Mouse (Mus musculus): ENCODE data around the gene Ifi202b.
"Not testable (repeated sequence)": the region's sequence is repeated elsewhere in the genome, so short reads cannot be mapped to it uniquely, and the experiment has no call there.

Ifi202b gene

DNA sequence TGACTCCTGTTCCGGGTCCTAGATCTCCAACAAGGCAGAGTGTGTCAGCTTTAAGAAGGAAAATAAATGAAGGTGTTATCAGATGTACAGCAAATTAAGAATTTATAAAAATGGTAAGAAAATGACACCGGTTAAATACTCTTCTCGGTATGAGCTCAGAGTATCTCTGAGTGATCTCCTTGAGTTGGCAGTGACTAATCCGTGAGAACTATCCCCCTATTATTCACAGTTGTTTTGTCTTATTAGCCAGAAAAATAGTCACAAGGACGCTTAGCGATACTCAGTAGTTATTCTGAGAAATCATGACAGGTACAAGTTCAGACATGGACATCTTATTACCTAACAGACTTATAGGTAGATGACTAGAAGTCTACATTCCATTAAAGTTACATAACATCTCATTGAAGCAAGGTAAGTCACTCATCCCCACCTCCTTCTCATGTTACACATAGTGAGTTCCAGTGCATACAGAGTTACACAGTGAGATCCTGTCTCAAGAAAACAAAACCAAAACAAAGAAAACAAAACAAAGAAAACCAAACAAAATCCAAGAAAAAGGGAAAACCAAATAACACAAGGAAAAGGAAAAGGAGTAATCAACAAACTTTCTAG lies at the start of gene Ifi202b:
Gene Ifi202b, minus strand, starts transcription at position 51 of the 612 bp plus-strand sequence.
- DNase-seq (ENCODE audit: extremely low spot score, low read depth, low spot score), result not testable (repeated sequence)

DNA sequence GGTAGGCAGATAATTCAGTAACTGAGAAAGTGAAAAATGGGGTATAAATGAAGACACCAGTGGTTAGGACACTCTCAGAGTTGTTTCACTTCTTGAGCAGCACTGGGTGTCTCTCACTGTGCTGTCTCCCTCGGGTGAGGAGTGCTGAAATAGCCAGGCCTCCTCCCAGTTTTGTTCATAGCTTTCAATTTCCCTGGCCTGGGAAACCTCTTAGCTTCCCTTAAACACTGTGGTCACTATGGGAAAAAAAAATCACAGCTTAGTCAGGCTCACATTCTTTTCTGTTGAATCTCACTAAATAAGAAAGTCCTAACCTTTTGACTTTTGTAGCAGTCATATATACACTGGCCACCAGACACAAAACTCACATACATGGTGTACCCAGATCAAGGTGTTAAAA lies 49.2 kb upstream of the Ifi202b start, which contains the start of gene Ifi205:
Gene Ifi205, minus strand, starts transcription at position 113 of the 400 bp plus-strand sequence.
- DNase-seq (ENCODE audit: extremely low spot score, low read depth, low spot score), result no peak

DNA sequence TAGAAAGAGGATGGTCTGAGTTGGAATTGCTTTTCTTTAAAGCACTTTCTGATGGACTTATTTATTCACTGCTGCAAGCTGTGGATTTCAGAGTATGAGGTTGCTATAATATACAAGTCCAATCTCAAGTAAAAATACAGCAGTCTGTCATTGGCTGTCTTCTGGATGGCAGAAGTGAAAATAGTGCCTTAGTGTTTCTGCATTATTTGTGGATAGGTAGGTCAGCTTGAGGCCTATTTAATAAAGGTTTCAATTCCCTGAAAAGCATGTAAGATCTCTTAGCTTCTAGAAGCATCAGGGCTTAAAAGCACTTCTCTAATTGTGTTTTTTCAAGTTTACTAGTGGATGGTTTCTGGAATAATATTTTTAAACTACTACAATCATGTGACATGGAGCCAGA lies 24.5 kb upstream of the Ifi202b start:
- not testable (repeated sequence) for DNase-seq (ENCODE audit: extremely low spot score, low read depth, low spot score)

DNA sequence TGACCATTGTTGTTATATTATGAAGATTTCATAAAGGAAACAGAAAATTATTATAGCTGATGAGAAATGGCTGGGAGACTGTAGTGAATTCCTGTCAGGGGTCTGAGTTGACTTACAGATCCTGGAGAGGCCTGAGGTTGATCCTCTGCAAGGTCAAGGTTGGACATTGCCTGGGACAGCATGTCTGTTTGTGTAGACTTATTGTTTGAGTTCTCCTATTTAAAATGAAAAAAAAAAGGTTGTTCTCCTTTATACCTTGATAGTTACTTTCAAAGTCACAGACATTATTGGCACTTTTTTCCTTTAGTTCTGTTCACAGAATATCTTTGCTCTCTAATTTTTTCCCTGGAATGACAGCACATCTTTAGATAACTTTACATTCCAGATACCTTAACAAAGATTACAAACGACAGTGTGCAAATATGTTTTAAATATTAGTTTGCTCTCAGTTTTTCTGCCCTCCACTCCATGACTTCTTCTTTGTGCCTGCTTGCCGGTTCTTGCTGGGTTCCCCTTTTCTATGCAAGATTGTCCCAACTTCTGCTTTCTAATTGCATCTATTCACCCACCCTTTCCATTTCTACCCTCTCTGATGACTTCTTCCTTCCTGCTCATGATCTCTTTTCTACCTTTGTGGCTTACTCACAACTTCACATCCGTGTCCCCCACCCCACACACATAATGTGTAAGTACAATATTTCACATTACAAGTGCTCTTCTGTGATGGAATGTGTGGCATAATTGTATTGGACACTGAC lies 22.0 kb upstream of the Ifi202b start:
- not testable (repeated sequence) for DNase-seq (ENCODE audit: extremely low spot score, low read depth, low spot score)

DNA sequence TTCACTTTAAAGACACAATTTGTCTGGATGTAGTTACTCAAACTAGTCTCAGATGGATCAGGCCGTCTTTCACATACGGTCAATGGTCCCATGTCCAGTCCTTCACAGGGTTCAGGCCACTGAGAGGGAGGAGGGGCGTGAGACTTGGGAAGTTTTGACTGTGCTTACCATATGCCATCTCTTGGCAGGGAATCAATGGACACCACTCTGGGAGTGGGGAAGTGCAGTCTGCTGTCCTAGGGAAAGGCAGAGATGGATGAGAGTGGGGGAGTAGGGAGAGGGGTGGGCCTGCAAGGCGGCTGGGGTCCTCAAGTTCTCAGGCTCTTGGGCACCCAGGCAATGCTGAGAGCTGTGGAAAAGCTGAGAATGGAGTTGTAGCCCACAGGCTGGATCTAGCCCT lies 12.5 kb upstream of the Ifi202b start:
- no peak for DNase-seq (ENCODE audit: extremely low spot score, low read depth, low spot score)

DNA sequence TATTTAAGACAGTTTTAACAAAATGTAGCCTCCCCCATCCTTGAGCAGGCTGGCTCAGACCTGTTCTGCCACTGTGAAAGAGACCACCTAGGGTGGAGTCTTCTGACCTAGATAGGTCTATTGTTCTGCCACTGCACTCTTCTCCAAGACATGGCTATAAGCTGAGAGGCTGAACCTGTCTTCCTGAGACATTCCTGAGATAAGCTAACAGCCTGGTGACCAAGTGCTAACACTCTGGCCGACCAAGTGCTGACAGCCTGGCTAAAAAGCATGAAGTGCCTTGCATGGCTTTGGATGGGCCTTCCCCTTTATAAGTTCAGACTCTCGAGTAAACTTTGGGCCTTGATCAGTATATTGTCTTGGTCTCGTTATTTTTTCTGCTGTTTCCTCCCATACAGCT lies 1.5 kb downstream of the Ifi202b start:
- DNase-seq (ENCODE audit: extremely low spot score, low read depth, low spot score), result not testable (repeated sequence)

DNA sequence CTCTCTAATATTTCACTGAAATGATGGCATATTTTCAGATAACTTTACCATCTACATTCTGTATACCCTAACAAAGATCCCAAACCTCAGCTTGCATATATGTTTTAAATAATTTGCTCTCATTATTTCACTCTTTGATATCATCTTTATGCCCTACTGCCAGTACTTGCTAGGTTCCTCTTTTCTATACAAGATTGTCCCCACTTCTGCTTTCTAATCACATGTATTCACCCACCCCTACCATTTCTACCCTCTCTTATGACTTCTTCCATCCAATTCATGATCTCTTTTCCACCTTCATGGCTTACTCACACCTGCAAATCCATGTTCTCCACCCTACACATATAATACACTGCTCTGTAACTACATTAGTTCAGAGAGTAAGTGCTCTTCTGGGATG lies 4.9 kb downstream of the Ifi202b start:
- DNase-seq (ENCODE audit: extremely low spot score, low read depth, low spot score), result no peak

DNA sequence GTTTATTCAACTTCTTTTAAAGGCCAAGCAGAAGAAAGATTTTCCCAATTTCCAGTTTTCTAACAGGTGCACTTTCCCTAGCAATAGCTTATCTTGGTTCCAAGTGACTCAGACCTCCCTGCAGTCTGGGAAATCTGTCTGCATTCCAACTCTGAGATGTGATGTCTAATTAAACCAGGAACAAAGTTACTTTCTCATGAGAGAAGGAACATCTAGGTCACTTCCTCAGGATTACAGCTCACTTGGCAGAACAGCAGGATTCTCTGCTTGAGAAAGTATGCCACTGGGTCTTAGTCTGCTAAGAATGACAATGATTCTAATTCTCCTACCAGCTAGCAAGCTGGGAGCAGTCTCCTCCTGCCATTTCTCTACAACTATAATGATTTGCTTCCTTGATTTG lies 9.4 kb downstream of the Ifi202b start:
- DNase-seq (ENCODE audit: extremely low spot score, low read depth, low spot score), result no peak

DNA sequence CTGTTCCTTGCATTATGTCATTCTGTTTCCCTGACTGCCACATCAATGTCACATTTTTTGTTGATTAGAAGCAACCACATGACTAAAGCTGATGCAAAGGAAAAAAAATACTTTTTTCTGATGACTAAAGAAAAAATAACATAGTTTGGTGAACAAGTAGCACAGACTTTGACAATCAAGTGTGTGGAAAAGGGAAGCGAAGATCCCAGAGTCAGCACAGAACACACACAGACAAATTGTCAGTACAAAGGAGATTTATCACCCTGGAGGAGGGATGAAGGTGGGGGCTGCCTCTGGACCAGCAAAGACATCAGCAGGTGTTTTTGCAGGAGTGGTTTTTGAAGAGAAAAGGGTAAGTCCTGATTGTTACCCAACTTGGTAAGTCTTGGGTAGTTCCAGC lies 21.1 kb downstream of the Ifi202b start:
- not testable (repeated sequence) for DNase-seq (ENCODE audit: extremely low spot score, low read depth, low spot score)

DNA sequence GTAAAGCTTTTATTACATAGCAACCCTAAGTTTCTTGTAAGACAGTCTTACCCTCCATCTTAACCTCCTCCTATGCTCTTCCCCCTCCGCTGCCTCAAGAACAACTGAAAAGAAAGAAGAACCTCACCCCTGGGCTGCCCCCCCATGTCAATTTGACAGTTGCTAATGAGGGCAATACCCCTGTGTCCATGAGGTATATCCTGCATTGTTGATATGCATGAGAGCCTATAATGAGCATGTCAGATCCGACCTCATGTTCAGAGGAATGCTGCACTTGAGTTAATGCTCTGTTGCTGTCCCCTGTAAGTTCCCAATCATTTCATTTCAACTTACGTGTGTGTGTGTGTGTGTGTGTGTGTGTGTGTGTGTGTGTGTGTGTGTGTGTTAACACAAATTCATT lies 22.5 kb downstream of the Ifi202b start:
- DNase-seq (ENCODE audit: extremely low spot score, low read depth, low spot score), result not testable (repeated sequence)

DNA sequence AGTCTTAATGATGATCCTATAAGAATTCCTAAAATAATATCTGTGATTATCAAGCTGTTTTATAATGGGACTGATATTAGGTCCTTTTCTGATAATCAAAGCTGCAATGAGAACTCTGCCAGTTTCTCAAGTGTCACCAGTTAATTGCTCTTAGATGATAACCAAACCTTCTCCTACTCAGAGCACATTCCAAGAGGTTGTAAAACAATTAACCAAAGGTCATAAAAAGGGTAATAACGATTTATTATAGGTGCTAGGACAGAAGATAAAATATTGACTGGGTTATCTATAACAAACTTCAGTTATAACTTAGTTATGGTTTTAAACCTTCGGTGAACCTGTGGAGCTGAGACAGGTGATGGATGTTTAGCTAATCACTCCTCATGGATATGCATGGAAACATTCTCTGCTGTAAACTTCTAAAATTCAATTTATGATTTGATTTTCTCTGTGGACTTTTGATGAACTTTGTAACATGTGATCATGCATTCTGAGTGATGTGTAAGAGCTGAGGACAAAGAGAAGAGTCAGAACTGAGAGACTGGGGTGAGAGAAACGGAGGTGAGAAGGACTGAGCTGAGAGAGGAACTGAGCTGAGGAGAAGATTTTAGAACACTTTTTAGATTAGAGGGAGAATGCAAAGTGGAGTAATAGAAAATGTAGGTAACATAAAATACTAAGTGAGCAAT lies 26.6 kb downstream of the Ifi202b start:
- DNase-seq (ENCODE audit: extremely low spot score, low read depth, low spot score), result not testable (repeated sequence)

DNA sequence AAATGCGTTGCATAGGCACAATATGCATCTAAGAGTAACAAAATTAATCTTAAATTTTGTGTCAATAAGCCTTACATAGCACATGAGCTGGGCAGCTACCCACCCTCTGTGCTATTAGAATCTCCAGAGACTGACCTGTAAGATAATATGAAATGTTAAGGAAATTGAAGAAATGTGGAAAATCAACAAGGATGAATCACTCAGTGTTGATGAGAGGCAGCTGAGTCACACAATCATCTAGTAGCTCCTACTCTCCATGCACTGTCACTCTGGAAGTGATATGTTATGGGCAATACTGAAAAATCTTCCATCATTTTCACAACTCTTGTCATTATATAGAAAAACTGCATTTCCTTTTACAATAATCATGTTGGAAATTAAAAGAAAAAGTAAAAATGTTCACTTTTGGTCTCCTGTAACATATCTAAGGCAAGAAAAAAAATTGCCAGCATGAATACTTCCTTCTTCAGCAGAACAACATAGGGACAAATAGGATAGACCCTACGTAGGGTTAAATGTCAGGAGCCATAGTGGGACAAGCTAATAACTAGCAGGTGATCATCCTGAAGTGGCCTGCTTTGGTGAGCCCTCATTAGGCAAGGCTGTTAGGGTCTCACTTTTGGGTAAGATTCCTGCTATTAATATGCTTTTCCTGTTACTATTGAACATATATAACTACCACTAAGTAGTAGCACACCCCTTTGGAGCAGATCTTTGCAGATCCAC lies 27.3 kb downstream of the Ifi202b start:
- no peak for DNase-seq (ENCODE audit: extremely low spot score, low read depth, low spot score)

DNA sequence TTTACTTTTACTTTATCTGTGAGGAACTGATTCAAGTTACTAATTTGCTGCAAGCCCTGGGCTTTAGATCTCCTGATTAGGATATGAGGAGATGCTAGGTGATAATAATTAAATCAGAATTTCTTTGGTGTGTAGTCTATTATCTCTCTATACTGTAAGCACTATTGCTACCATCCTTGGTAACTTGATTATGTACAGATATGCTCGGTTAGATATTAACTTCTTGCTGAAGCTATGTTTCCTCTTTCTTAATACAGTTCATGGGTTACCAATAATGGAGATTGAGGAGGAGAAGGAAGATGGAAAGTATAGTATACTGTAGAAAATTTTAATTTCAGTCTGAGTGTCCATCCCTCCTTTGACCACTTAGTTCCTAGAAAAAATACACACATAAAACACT lies 29.0 kb downstream of the Ifi202b start:
- DNase-seq (ENCODE audit: extremely low spot score, low read depth, low spot score), result no peak

DNA sequence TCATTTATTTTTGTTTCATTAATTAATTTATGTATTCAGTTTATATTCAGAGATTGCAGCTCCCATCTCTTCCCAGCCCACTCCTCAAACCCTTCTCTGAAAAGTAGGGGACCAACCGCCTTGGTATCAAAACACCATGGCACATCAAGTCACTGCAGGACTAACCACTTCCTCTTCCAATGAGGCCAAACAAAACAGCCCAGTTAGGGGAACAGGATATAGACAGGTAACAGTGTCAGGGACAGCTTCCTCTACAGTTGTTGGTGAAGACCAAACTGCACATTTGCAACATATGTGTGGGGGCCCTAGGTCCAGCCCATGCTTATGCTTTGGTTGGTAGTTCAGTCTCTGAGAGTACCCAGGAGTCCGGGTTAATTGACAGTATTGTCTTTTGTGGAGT lies 33.5 kb downstream of the Ifi202b start:
- DNase-seq (ENCODE audit: extremely low spot score, low read depth, low spot score), result not testable (repeated sequence)

DNA sequence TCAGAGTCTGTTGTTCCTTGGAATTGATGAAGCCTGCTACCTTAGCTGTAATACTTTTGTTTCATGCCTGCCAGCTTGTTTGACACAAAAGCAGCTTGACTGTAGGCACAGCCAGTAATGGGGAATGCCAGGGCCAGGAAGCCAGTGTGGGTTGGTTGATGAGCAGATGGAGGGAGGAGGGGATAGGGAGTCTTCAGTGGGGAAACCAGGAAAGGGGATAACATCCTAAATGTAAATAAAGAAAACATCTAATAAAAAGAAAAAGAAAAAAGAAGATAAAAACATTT lies 39.8 kb downstream of the Ifi202b start:
- not testable (repeated sequence) for DNase-seq (ENCODE audit: extremely low spot score, low read depth, low spot score)

DNA sequence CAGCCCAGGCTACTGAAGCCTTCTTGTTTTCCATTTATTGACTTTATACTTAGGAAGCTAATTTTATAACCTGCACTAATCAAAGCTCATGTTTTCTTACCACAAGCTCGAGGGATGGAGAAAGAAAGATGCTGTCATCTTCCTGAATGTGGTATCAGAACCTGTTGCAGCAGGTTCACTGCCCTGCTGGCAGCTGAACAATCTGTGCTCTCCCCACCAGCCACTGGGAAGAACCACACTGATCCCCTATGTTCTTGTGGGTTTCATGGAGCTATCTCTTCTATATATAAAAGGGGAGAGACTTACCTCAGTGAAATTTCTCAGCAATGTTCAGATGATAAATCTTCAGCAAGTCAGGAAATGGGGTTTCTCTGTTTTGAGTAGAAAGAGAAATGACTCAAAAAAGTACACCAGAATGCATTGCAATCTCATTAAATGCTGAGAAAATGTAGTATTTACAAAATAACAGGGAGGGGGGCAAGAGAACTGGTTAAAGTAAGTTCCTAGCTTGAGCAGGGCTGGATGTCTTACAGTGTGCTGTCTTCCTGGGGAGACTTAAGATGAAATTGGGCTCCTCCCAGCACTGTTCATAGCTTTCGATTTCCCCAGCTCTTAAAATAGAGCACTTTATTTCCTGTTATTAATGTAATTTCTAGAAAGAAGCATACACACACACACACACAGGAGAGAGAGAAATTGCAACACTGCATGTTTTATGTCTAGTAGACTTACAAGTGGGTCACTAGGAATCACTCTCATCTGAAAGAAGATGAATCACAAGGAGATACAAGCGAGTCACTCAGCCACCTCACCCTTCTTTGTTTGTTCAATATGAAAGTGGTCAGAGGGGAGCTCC lies 40.4 kb downstream of the Ifi202b start, which contains the start of the genes Mndal and Ifi203:
Gene Mndal, minus strand, starts transcription at position 568 of the 856 bp plus-strand sequence.
Gene Ifi203, minus strand, starts transcription at position 749 of the 856 bp plus-strand sequence.
- DNase-seq (ENCODE audit: extremely low spot score, low read depth, low spot score), result not testable (repeated sequence)

DNA sequence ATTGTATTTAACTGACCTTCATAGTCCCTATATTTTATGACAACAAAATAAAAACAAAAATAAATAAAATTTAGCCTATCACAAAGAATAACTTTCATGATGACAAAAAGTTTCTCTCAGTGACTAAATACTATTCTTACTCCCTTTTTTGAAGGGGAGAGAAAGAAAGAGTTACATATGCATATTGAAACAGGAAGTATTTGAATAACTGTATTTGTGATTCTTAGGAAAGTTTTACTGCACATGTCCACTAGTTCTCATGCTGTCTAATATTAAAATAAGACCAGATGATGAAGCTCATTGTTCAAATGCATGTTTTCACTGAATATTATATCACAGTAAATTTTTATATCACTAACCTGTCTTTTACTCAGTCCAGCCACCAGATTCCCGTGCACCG lies 41.0 kb downstream of the Ifi202b start:
- DNase-seq (ENCODE audit: extremely low spot score, low read depth, low spot score), result not testable (repeated sequence)

DNA sequence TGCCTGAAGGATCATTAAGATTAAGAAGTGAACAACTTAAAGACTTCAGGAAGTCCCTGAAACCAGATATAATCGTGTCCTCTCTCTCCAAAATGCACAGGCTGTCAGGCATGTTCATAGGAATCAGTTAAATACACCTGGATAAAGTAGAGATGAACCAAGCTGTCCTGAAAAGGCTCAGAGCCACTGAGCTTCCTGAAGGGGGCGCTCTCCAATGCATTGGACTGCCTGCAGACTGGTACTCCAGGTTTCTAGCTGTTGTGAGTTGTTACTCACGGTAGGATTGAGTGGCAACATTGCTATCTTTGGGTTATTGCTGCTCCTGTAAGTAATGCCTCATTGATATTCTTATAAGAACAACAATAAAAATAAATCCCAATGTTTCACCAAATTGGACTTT lies 63.3 kb downstream of the Ifi202b start:
- DNase-seq (ENCODE audit: extremely low spot score, low read depth, low spot score), result not testable (repeated sequence)

DNA sequence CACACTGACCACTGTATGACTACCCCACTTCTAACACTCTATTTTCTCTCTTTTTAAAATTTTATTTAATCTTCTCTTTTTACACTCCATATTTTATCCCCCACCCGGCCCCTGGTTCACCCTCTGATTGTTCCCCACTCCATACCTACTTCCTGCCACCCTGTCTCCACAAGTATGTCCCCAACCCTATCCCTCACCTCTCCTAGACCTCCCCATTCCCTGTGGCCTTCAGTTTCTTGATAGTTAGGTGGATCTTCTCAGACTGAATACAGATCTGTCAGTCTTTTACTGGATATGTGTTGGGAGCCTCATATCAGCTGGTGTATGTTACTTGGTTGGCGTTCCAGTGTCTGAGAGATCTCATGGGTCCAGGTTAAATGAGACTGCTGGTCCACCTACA lies 68.0 kb downstream of the Ifi202b start:
- DNase-seq (ENCODE audit: extremely low spot score, low read depth, low spot score), result no peak

DNA sequence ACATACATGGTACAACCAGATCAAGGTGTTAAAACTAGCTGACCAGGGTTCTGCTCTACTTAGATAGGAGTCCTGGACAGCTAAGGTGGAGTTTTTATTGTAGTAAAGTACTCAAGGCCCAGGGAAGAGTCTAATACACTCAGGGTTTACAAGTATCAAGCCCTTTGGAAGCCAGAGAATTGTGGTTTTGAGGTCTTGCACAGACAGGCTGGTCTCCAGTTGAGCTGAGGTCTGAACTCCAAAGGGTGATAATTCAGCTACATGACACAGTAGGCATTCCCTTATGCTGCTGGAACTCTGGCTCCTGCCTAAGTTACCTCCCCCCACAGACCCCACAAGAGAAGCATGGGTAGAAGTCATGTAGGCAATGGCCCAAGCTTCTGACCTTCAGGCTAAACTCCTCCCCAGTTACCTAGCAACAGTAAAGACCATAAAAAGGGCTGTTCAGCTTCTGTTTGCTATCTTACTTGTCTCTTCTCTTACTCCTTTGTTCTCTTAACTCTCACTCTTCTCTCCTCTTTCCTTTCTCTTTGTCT lies 69.2 kb downstream of the Ifi202b start:
- not testable (repeated sequence) for DNase-seq (ENCODE audit: extremely low spot score, low read depth, low spot score)
